Mouse (Mus musculus) frontal cortex, postnatal 14 days (tissue): ENCODE measurements around the gene Elmo1.

Source experiments
- DNase-seq, 2 experiments: peaks; one replicate each; pipeline ENCODE4 v3.0.0; 2022; ENCODE audit warnings: low spot score in 2 of 2

Gene Elmo1

DNA sequence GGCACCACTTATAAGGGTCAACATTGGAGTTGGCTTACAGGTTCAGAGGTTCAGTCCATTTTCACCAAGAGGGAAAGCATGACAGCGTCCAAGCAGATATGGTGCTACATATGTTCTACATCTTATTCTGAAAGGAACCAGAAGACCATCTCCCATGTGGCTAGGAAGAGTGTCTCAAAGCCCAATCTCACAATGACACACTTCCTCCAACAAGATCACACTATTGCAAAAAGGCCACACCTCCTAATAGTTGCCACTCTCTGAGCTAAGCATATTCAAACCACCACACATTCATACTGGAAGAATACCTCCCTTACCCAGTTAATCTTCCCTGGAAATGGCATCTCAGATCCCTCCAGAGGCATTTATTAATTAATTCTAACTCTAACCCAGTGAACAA, 66.7 kb downstream of the Elmo1 start:
- DNase-seq, result no peak

GRCm38 (mm10) chr13:20157529-20157928, 67.1 kb downstream of the Elmo1 start:
- DNase-seq, result no peak

GRCm38 (mm10) chr13:20163339-20163954, 73.1 kb downstream of the Elmo1 start:
- DNase-seq, result no peak

DNA sequence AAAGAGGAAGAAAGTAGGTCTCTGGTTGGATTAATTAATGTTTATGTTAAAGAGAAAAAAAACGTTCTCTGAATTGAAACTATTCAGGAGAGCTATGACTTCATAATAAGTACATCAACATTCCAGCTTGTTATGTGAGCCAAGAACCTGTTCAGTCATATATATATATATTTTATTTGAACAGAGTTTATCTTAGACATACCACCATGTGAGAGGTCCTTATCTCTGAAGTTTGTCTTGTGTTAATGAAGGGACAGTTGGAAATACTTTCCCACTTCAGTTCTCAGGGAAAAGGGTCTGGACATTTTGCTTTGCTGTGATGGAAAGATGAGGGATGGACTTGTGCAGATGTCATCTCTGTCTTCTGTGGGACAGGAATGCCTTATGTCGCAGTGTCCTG, 74.4 kb downstream of the Elmo1 start:
- DNase-seq, result no peak

- no peak for DNase-seq
Measured at GRCm38 (mm10) chr13:20173987-20174654, 83.7 kb downstream of the Elmo1 start.

DNA sequence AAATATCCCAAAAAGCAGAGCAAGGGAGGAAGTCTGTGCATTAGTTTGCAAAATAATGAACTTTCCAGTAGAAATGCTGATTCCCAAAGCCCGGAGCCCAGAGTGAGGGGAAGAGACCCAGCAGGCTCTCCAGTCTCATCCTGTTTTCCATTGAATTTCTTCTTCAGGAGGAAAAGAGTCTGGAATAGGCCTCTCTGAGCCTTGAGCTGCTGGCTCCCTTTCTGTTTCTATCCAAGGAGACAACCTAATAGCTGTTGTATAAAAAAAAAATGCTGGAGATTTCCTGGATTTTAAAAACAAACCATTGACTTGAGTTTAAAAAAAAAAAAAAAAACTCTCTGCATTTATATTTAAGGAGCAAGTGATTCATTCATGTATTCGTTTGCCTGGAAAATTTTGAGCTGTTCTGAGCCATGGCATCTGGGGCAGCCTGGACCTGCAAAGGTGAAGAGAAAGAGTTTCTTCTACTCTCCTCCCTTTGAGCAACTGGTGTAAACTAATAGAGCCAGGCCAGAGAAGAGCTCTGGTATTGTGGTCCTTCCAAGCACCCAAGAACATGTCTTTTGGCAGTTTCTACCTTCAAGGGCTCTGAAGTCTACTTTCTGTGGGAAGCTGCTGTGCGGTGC, 84.4 kb downstream of the Elmo1 start:
- no peak for DNase-seq

GRCm38 (mm10) chr13:20180738-20181137, 90.3 kb downstream of the Elmo1 start:
- DNase-seq, result no peak

DNA sequence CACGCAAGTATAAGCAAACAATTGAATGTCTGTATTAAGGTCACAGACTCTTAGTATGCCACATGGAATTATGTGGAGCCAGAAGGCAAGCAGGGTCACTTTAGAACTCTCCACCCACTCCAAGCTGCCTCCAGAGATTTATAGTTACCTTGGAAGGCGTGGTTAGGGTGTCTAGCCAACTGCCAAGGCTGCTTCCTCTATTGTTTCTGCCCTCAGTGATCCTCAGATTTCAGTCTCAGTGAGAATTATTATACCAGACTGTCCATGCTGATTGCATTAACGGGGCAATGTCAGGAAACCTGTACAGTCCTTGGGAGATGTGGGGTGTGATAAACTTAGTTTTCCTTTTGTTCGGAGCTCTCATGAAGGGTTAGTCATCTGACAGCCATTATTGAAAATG, 90.9 kb downstream of the Elmo1 start:
- no peak for DNase-seq

DNA sequence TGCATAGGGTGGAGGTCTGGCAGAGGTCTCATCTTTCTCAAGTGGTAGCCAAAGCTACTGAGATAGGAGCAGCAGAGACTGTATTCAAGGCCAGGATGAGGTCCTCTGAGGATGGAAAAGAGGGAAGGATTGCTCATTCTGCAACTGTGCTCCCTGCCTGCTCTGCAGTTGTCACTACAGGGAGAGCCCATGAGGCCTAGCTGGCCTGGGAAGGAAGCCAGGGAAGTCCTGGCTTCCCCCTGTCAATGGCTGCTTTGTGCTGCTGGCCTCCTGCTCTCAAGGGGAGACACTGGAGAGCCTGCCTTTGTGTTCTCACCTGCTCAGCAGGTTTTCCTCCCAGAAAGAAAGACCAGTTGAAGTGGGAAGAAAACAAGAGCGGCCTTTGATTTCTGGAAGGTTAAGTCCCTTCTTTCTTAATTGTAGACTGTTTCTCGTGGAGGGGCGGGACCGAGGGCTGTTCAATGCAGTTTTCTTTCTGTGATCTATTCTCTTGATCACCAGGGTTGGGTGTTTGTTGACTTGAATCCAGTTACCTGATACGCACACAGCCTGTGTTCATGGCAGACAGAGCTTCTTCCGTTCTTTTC, 91.9 kb downstream of the Elmo1 start:
- DNase-seq, result no peak

DNA sequence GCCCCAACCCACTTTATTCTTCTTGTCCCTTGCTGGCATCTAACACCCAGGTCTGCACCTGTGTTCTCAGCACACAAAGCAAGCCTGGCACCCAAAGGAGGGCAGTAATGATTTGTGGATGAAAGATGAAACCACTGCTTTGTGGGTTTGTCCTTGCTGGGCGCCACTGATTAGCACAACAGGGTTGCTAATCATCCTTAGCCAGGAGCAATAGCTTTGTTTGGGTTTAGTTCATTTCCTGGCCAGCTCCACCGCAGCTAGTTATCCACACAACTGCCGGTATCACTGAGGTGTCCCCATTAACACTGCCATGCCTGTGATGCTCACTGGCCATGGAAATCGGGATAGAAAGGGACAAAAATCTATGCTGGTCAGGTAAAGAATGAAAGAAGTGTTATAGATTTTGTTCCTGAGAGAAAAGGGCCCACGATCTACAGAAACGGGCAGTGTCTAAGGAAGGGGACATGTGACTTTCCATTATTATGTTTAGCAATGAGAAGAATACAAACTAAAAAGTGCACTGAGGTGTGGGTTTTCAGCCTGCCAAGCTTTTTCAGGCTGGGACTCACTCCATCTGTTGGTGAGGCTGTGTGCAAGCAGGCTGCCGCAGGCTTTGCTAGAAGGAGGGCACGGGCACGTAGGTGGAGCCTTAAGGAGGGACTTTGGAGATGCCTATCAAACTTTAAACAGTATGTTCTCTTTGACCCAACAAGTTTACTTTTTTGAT, 93.3 kb downstream of the Elmo1 start:
- DNase-seq, result no peak

DNA sequence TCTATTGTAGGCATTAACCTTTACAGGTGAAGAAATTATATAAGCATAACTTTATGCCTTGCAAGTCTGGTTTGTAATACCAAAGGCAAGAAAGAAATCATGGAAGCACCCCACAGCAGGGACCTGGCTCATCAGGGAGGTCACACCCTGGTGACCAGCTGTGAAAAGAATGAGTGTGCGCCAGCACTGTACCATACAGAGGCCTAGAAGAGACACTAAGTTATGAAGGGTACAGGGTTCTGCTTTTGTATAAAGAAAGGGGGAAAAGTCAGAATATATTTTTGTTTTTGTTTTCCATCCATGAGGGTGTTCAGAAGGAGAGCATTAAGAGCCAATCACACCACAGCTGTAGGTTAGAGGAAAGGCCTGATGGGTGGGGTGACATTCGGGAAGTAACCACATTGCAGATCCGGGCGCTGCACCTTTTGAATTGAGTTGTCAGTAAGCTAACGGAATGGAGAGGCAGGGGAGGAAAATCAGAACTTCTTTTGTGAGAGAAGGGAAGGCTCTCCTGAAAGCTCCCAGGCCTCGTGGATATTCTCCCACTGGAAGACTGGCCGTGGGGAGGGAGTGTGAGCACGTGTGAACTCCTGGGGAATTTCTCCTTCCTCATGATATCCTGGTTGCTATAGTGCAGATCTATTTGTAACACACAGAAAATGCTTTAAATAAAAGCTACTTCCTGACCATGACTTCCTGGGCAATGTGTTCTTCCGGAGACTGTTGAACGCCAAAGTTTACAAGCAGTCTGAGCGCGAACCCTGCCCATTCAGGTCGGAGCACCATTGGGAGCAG, 94.0 kb downstream of the Elmo1 start:
- no peak for DNase-seq

DNA sequence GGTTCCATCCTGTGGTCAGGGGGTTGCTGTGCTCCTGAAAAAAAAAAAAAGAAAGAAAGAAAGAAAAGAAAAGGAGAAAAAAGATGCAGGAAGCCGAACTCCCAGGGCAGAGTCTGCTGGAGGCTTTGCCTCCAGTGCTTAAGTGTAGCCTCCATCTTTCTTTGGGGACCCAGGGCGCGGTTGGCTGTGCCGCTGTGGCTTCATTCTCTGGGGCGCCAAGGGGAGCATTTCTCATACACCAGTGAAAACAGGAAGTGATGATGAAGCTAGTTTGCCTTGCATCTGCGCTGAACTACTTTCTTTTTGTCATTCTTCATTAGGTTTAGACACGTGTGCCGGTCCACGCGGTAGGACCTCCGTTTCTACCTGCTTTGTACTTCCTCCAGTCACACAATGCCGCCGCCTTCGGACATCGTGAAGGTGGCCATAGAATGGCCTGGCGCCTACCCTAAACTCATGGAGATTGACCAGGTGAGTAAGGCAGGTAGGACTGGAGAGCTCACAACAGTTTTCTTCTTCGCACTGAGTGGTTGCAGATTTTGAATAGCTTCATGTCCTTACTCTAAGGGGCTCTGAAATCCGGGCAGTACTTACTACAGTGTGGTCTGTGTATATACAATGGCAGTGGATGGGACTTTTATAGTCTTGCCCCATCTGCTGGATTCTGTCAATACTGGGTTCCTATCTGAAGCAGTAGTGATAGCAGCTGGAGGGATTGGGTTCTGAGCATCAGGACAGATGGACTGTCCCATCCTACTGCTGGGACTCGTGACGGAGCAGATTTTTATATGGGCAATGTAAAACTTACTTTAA, 94.8 kb downstream of the Elmo1 start:
- DNase-seq, result no peak

DNA sequence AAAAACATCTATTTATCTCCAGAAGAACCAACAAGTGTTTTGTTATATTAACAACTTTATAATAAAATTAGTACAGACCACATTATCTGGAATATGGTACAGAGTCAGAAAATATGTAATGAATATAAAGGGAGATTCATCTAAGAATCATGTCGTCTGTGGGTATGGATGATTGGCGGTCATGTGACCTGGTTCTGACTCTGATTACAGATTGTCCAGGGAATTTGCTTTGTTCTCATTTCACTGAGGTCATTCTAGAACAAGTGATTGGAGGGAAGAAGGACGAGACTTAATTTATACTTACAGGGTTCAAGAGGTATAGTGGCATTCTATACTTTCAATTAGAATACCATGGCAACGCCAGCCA, 95.4 kb downstream of the Elmo1 start:
- no peak for DNase-seq

GRCm38 (mm10) chr13:20187647-20188046, 97.3 kb downstream of the Elmo1 start:
- no peak for DNase-seq

DNA sequence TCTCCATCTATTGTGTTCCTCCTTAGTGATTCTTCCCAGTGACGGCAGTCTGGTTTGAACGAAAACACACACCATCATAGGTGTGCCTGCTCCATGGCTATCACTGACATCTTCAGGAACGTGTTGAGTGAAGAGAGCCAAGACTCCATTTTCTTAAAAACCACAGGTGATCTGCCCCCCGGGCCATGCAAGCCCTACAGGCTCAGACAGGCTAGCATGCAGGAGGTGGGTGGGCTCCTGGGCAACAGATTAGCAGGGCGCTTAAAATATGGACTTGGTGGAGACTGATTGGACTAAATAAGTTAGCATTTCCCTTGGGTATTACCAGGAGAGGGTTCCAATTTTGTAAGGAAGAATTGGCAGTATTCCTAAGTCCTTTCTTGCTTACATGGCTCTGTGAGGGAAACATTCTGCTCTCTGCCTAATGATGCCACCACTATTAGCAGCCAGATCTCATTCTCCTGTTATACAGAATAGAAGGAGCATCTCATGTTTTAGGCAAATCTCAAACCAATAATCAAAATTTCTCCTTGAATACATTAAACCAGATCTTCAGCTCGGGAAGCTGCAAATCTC, 101.7 kb downstream of the Elmo1 start:
- DNase-seq, result no peak

DNA sequence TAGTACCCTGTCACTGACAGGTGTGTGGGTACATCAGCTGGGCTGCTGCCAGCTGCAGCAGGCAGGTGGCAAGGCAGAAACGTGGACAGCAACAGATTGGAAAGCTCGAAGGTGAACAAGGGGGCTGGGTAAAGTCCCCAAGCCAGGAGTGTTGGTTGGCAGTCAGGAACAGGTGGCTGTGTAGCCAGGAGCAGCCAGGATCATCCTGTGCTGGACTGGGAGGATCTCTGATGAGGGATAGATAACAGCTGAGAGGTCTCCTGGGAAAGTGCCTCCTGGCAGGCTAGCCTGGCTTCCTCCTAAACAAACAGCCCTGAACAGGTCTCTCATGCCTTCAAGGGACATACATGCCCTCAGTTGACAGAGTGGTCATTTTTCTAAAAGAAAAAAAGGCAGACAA, 110.2 kb downstream of the Elmo1 start:
- DNase-seq, result no peak

- DNase-seq, result no peak
Measured at GRCm38 (mm10) chr13:20202617-20203016, 112.2 kb downstream of the Elmo1 start.

DNA sequence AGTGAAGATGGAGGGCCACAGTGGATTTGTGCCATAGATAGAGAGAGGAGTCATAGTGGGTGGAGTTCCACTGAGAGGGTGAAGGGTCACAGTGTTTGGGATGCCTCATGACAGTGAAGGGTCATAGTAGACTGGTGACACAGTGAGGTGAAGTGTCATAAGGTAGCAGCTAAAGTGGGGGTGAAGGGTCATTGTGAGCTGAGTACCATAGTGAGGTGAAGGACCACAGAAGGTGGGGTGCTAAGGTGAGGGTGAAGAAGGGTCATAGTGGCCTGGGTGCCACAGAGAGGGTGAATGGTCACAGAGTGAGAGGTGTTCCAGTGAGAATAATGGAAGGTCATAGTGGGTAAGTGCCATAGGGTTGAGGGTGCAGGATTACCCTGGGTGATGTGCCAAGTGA, 113.8 kb downstream of the Elmo1 start:
- DNase-seq, result no peak

GRCm38 (mm10) chr13:20205007-20205745, 114.8 kb downstream of the Elmo1 start:
- DNase-seq, result no peak

DNA sequence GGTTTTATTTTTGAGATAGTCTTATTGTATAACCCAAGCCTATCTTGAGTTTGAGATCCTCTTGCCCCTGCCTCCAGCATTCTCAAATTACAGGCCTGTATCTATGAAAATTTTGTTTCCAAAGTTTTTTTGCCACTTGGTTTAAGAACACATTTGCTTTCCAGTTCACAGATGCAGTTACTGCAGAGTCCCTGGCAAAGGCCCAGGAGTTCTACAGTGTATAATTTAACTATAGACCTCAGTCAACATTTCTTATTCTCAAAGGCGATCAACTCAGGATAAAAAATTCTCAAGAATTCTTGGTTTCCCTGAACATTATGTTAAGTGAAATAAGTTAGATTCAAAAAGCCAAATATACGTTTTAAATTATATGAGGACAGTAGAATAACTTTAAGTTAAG, 115.3 kb downstream of the Elmo1 start:
- DNase-seq, result no peak
